Mouse (Mus musculus): Measurements from ENCODE around the gene Wnt4. TPM values are rescaled to one million over a fixed set of nuclear protein-coding genes. Genes with fewer than 3 reads are reported as not detected.

Gene Wnt4
- polyA plus RNA-seq, 1 experiment from 2014 or later = 2.2 TPM

DNA sequence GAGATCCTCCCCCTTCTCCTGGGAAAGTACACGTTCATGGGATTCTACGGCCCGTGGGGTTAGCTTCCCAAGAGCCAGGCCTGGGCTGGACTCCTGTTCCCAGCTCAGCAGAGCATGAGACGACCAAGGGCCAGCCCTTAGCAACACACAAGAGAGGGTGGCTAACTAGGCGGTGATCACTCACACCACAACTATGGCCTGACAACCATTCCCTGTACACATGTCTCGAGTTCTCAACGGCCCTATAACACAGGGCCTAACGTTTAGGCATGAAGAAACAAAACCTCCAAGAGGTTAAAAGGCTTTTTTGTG lies 29.2 kb downstream of the Wnt4 start:
- 42% methylated on average over 8 of the region's 8 CpGs for WGBS
- H3K9ac ChIP-seq (ENCODE audit: low read length) = no peak overlapping the region
- ATAC-seq (replicated peaks; ENCODE audit: low FRiP score, low TSS enrichment, low read depth) (no peak), DNase-seq (ENCODE audit: low spot score) (no peak)
- H3K27me3 ChIP-seq (replicated peaks; ENCODE audit: control insufficient read depth, insufficient read depth, low read length) = no peaks in the 10 kb centered on the region
- no peak overlapping the region for H3K4me3 ChIP-seq (ENCODE audit: low read depth, low read length)
- H3K4me2 ChIP-seq (ENCODE audit: low read length) = no peak overlapping the region
- no peaks in the 10 kb centered on the region for H3K9me3 ChIP-seq (ENCODE audit: control insufficient read depth, low read length)
- peaks cover 20% of the 10 kb centered on the region for H3K4me1 ChIP-seq (replicated peaks; ENCODE audit: control insufficient read depth, insufficient read depth, low read length)
- peak overlapping the region; percentile 60; the same call in 1 of the 2 replicates for H3K27ac ChIP-seq (ENCODE audit: low read depth)
- H3K36me3 ChIP-seq (ENCODE audit: control insufficient read depth, insufficient read depth, low read length) = 0 out of 2 replicates have a peak, but pooled peaks cover 6% of the 10 kb centered on the region

- Histone ChIP-seq H3K36me3 (ENCODE audit: control insufficient read depth, insufficient read depth, low read length) (0 out of 2 replicates have a peak, but pooled peaks cover 9% of the 10 kb centered on the region), H3K4me1 (replicated peaks; ENCODE audit: control insufficient read depth, insufficient read depth, low read length) (peaks cover 20% of the 10 kb centered on the region), H3K9me3 (ENCODE audit: control insufficient read depth, low read length) (no peaks in the 10 kb centered on the region), H3K4me2 (ENCODE audit: low read length) (no peak overlapping the region), H3K27me3 (replicated peaks; ENCODE audit: control insufficient read depth, insufficient read depth, low read length) (no peaks in the 10 kb centered on the region), H3K9ac (ENCODE audit: low read length) (no peak overlapping the region), H3K4me3 (ENCODE audit: low read depth, low read length) (no peak overlapping the region), H3K27ac (ENCODE audit: low read depth) (0 out of 2 replicates have a peak overlapping the region, but pooled peaks have one; percentile 60)
- ATAC-seq (replicated peaks; ENCODE audit: low FRiP score, low TSS enrichment, low read depth) = no peak
- no peak for DNase-seq (ENCODE audit: low spot score)
- 64% methylated on average over 19 of the region's 19 CpGs for WGBS
These were observed 29.9 kb downstream of the Wnt4 start for GRCm38 (mm10) chr4:137306991-137307706.

DNA sequence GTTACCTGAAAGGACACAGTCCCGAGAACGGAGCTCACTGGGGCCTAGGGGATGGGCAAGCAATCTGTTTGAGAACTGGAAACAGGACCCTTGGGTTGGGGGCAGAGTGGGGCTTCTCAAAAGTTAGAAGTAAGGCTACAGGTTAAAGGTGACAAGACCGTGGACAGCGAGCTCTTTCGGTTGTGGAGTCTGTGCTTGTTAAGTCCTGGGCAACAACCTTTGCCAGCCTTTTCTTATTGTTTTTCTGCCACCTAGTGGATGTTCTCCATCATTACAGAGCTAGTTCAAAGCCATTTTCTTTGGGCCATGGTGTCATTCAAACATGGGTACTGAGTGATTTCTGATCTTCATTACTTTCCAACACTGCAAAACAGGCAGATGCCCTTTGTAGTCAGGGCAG lies 31.1 kb downstream of the Wnt4 start:
- Histone ChIP-seq H3K36me3 (ENCODE audit: control insufficient read depth, insufficient read depth, low read length) (0 out of 2 replicates have a peak, but pooled peaks cover 9% of the 10 kb centered on the region), H3K9ac (ENCODE audit: low read length) (no peak overlapping the region), H3K9me3 (ENCODE audit: control insufficient read depth, low read length) (no peaks in the 10 kb centered on the region), H3K27ac (ENCODE audit: low read depth) (no peak overlapping the region), H3K27me3 (replicated peaks; ENCODE audit: control insufficient read depth, insufficient read depth, low read length) (no peaks in the 10 kb centered on the region), H3K4me1 (replicated peaks; ENCODE audit: control insufficient read depth, insufficient read depth, low read length) (peaks cover 25% of the 10 kb centered on the region), H3K4me3 (ENCODE audit: low read depth, low read length) (no peak overlapping the region), H3K4me2 (ENCODE audit: low read length) (no peak overlapping the region)
- WGBS = 50% methylated on average over 5 of the region's 5 CpGs
- ATAC-seq (replicated peaks; ENCODE audit: low FRiP score, low TSS enrichment, low read depth) (no peak), DNase-seq (ENCODE audit: low spot score) (peak; percentile 70)

- Histone ChIP-seq H3K4me1 (replicated peaks; ENCODE audit: control insufficient read depth, insufficient read depth, low read length) (peaks cover 25% of the 10 kb centered on the region), H3K36me3 (ENCODE audit: control insufficient read depth, insufficient read depth, low read length) (peaks cover 25% of the 10 kb centered on the region), H3K4me2 (ENCODE audit: low read length) (no peak overlapping the region), H3K27ac (ENCODE audit: low read depth) (no peak overlapping the region), H3K9me3 (ENCODE audit: control insufficient read depth, low read length) (no peaks in the 10 kb centered on the region), H3K9ac (ENCODE audit: low read length) (no peak overlapping the region), H3K4me3 (ENCODE audit: low read depth, low read length) (no peak overlapping the region), H3K27me3 (replicated peaks; ENCODE audit: control insufficient read depth, insufficient read depth, low read length) (no peaks in the 10 kb centered on the region)
- ATAC-seq (replicated peaks; ENCODE audit: low FRiP score, low TSS enrichment, low read depth) (no peak), DNase-seq (ENCODE audit: low spot score) (no peak)
- 48% methylated on average over 2 of the region's 2 CpGs for WGBS
These were observed 36.2 kb downstream of the Wnt4 start for GRCm38 (mm10) chr4:137313511-137313910.

DNA sequence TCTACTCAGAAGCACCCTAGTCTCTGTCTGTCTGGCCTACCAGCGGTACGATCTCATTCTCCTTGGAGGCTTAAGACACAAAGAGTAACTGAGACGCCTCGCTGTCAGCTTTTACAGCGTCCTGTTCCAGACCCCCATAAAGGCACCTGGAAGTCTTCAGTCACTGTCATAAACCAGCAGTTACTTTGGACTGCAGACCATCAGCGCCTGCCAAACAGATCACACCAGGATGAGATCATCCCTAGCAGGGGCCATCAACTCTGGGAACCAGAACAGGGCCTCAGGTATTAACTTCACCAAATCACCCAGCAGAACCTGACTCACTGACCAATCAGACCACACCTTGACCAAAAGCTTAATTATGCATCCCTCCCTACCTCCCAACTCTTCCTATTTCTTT lies 37.3 kb downstream of the Wnt4 start:
- H3K9me3 ChIP-seq (ENCODE audit: control insufficient read depth, low read length) = no peaks in the 10 kb centered on the region
- no peak overlapping the region for H3K4me3 ChIP-seq (ENCODE audit: low read depth, low read length)
- peaks cover 25% of the 10 kb centered on the region for H3K4me1 ChIP-seq (replicated peaks; ENCODE audit: control insufficient read depth, insufficient read depth, low read length)
- H3K9ac ChIP-seq (ENCODE audit: low read length) = no peak overlapping the region
- ATAC-seq (replicated peaks; ENCODE audit: low FRiP score, low TSS enrichment, low read depth) (no peak), DNase-seq (ENCODE audit: low spot score) (no peak)
- WGBS = 17% methylated on average over 6 of the region's 6 CpGs
- H3K36me3 ChIP-seq (ENCODE audit: control insufficient read depth, insufficient read depth, low read length) = peaks cover 36% of the 10 kb centered on the region
- no peak overlapping the region; the same call in 1 of the 2 replicates for H3K27ac ChIP-seq (ENCODE audit: low read depth)
- H3K4me2 ChIP-seq (ENCODE audit: low read length) = no peak overlapping the region
- H3K27me3 ChIP-seq (replicated peaks; ENCODE audit: control insufficient read depth, insufficient read depth, low read length) = no peaks in the 10 kb centered on the region

- Histone ChIP-seq H3K4me2 (ENCODE audit: low read length) (no peak overlapping the region), H3K27me3 (replicated peaks; ENCODE audit: control insufficient read depth, insufficient read depth, low read length) (no peaks in the 10 kb centered on the region), H3K9ac (ENCODE audit: low read length) (no peak overlapping the region), H3K4me3 (ENCODE audit: low read depth, low read length) (no peak overlapping the region), H3K9me3 (ENCODE audit: control insufficient read depth, low read length) (no peaks in the 10 kb centered on the region), H3K4me1 (replicated peaks; ENCODE audit: control insufficient read depth, insufficient read depth, low read length) (peaks cover 25% of the 10 kb centered on the region), H3K36me3 (ENCODE audit: control insufficient read depth, insufficient read depth, low read length) (peaks cover 36% of the 10 kb centered on the region), H3K27ac (ENCODE audit: low read depth) (no peak overlapping the region)
- 80% methylated on average over 2 of the region's 2 CpGs for WGBS
- DNase-seq (ENCODE audit: low spot score) (no peak), ATAC-seq (replicated peaks; ENCODE audit: low FRiP score, low TSS enrichment, low read depth) (no peak)
These were observed 37.8 kb downstream of the Wnt4 start for GRCm38 (mm10) chr4:137315061-137315460.

GRCm38 (mm10) chr4:137316027-137316770 lies 38.9 kb downstream of the Wnt4 start:
- peaks cover 46% of the 10 kb centered on the region for H3K36me3 ChIP-seq (ENCODE audit: control insufficient read depth, insufficient read depth, low read length)

GRCm38 (mm10) chr4:137324926-137325325 lies 47.6 kb downstream of the Wnt4 start:
- ATAC-seq (replicated peaks; ENCODE audit: low FRiP score, low TSS enrichment, low read depth) (no peak), DNase-seq (ENCODE audit: low spot score) (no peak)
- Histone ChIP-seq H3K27ac (ENCODE audit: low read depth) (no peak overlapping the region), H3K27me3 (replicated peaks; ENCODE audit: control insufficient read depth, insufficient read depth, low read length) (no peaks in the 10 kb centered on the region), H3K4me2 (ENCODE audit: low read length) (no peak overlapping the region), H3K9ac (ENCODE audit: low read length) (no peak overlapping the region), H3K4me3 (ENCODE audit: low read depth, low read length) (no peak overlapping the region), H3K36me3 (ENCODE audit: control insufficient read depth, insufficient read depth, low read length) (peaks cover 89% of the 10 kb centered on the region), H3K4me1 (replicated peaks; ENCODE audit: control insufficient read depth, insufficient read depth, low read length) (no peaks in the 10 kb centered on the region), H3K9me3 (ENCODE audit: control insufficient read depth, low read length) (no peaks in the 10 kb centered on the region)
- WGBS = 87% methylated on average over 6 of the region's 6 CpGs

More at GRCm38 (mm10) chr4:137316027-137316770, 38.9 kb downstream of the Wnt4 start:
- no peak overlapping the region for H3K4me3 ChIP-seq (ENCODE audit: low read depth, low read length)
- ATAC-seq (replicated peaks; ENCODE audit: low FRiP score, low TSS enrichment, low read depth) = no peak
- no peak overlapping the region for H3K27ac ChIP-seq (ENCODE audit: low read depth)
- H3K4me1 ChIP-seq (replicated peaks; ENCODE audit: control insufficient read depth, insufficient read depth, low read length) = peaks cover 25% of the 10 kb centered on the region
- H3K9ac ChIP-seq (ENCODE audit: low read length) = no peak overlapping the region
- no peaks in the 10 kb centered on the region for H3K27me3 ChIP-seq (replicated peaks; ENCODE audit: control insufficient read depth, insufficient read depth, low read length)
- no peaks in the 10 kb centered on the region for H3K9me3 ChIP-seq (ENCODE audit: control insufficient read depth, low read length)
- no peak overlapping the region for H3K4me2 ChIP-seq (ENCODE audit: low read length)
- DNase-seq (ENCODE audit: low spot score) = no peak
- 78% methylated on average over 4 of the region's 4 CpGs for WGBS

All from intestine, embryonic 14.5 days (tissue).